Mouse (Mus musculus) embryonic fibroblast, embryonic 13.5 days (primary cell): ENCODE results near the gene Ermap.

Experiments used
- CTCF ChIP-seq: IDR thresholded peaks from 2 replicates; pipeline ENCODE4 v1.5.1; 2011; ENCODE audit warnings: mild to moderate bottlenecking, control low read depth, low read length, moderate library complexity, borderline replicate concordance; ENCODE audit not compliant: insufficient read depth
- POLR2A ChIP-seq: IDR thresholded peaks from 2 replicates; pipeline ENCODE4 v1.6.1; 2011; ENCODE audit warnings: low read depth, mild to moderate bottlenecking, control low read depth, low read length, moderate library complexity

DNA sequence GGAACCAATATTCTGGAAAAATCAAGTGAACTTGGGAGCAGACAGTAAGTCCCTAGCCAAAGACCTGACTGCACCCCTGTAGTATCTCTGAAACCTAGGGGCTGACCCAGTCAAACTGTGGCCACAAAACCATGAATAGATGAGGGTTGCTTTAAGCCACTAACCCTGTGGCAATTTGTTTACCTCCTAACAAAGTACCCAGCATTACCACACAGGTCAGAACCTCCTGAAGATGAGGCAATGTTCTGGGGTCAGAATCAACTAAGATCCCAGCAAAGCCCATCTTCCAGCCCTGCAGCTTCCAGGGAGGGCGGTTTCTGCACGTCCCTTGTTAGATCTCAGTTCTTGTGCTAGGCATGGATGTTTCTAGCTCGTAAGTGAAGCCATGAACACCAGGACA, 34.7 kb upstream of the Ermap start:
- TF ChIP-seq POLR2A (no peak), CTCF (no peak)
